Comparison of ENCODE assay signal across 20 mouse cellular contexts in the genomic region with DNA sequence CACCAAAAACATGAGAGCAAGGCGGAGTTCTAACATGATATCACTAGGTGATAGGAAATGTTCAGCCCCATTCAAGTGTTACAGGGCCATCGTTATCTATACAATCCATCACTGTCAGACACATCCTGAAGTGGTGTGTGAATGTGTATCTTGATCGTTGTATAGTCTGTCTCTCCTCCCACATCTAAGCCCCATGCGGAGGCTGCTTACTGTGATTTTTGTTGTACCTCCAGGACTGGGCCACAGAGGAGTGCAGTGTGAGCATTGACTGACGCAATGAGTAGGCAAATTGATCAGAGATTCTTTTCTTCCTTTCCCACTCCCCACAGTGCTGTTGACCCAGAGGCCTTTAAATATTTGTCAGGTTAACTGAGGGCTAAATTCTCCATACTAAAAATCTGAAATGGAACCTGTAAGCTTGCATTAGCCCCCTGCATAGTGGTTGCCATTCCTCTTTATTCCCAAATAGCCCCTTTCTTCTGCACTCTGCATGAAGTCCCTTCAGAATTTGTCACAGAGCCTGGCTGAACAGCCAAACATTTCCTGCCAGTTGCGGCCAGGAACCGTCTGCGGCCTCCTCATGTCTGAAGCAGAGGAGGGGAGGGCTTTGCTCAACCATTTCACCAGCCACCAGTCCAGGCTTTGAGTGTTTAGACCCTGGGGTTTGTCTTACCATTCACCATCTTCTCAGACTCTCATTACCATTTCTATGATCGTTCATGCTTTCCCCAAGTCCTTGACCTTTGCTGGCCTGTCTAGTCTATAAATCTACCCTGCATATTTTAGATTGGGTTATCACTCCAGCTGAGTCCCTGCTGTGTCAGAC.
DNase-seq lines count a peak whose midpoint lies in the region; ATAC-seq and TF ChIP-seq lines count a peak whose summit lies in the region.
"Had no signal": no experiment of that assay in that cellular context is flagged by ENCODE, and none has a peak within 500 bp of the region (broad histone marks: within the 10 kb centered on the region; RNA-seq: fewer than 3 reads in every experiment).

No protein-coding gene starts in this region.

- peak; percentile 47 for DNase-seq in neural tube, embryonic 11.5 days (ENCODE audit: low spot score)
- no peak for DNase-seq in forebrain, postnatal 0 days
- peak; percentile 39 for DNase-seq in mesoderm, embryonic 11.5 days (ENCODE audit: low read depth, low spot score)
- DNase-seq: adrenal gland, adult 8-10 months; cerebellum, postnatal 36 days; kidney, postnatal 10 days; layer of hippocampus, adult 9-11 months; liver, postnatal 0 days; thymus, postnatal 14 days had no signal

- no peaks in the 10 kb centered on the region for H3K36me3 ChIP-seq in neural tube, embryonic 11.5 days (ENCODE audit: control insufficient read depth, insufficient read depth, low read length)
- no peaks in the 10 kb centered on the region for H3K36me3 ChIP-seq in neural tube, embryonic 15.5 days
- no peaks in the 10 kb centered on the region for H3K36me3 ChIP-seq in forebrain, postnatal 0 days (ENCODE audit: insufficient read depth)
- H3K36me3 ChIP-seq in liver, embryonic 12.5 days, result no peaks in the 10 kb centered on the region
- no peaks in the 10 kb centered on the region for H3K36me3 ChIP-seq in intestine, postnatal 0 days (ENCODE audit: control insufficient read depth, insufficient read depth)
- H3K36me3 ChIP-seq: embryonic facial prominence, embryonic 15.5 days; heart, embryonic 15.5 days; limb, embryonic 13.5 days; stomach, embryonic 15.5 days had no signal

- no peaks in the 10 kb centered on the region for H3K9me3 ChIP-seq in neural tube, embryonic 11.5 days (ENCODE audit: control insufficient read depth, low read length)
- H3K9me3 ChIP-seq in neural tube, embryonic 15.5 days (replicated peaks), result no peaks in the 10 kb centered on the region
- H3K9me3 ChIP-seq in forebrain, postnatal 0 days (ENCODE audit: low read length), result no peaks in the 10 kb centered on the region
- H3K9me3 ChIP-seq in liver, embryonic 12.5 days (replicated peaks), result no peaks in the 10 kb centered on the region
- H3K9me3 ChIP-seq in intestine, postnatal 0 days (ENCODE audit: control insufficient read depth), result no peaks in the 10 kb centered on the region
- H3K9me3 ChIP-seq: embryonic facial prominence, embryonic 15.5 days; heart, embryonic 15.5 days; limb, embryonic 13.5 days; stomach, embryonic 15.5 days had no signal

- peaks cover 23% of the 10 kb centered on the region for H3K27me3 ChIP-seq in neural tube, embryonic 11.5 days (ENCODE audit: control insufficient read depth, insufficient read depth, low read length)
- H3K27me3 ChIP-seq in neural tube, embryonic 15.5 days (replicated peaks), result peaks cover 29% of the 10 kb centered on the region
- H3K27me3 ChIP-seq in forebrain, postnatal 0 days (ENCODE audit: insufficient read depth, low read length), result no peaks in the 10 kb centered on the region
- H3K27me3 ChIP-seq in liver, embryonic 12.5 days (replicated peaks), result no peaks in the 10 kb centered on the region
- no peaks in the 10 kb centered on the region for H3K27me3 ChIP-seq in intestine, postnatal 0 days (replicated peaks; ENCODE audit: control insufficient read depth, insufficient read depth, low read length)
- H3K27me3 ChIP-seq: embryonic facial prominence, embryonic 15.5 days; heart, embryonic 15.5 days; limb, embryonic 13.5 days; stomach, embryonic 15.5 days had no signal

- H3K4me1 ChIP-seq in neural tube, embryonic 11.5 days (ENCODE audit: control insufficient read depth, insufficient read depth, low read length), result no peaks in the 10 kb centered on the region
- H3K4me1 ChIP-seq in neural tube, embryonic 15.5 days, result peaks cover 11% of the 10 kb centered on the region
- no peaks in the 10 kb centered on the region for H3K4me1 ChIP-seq in forebrain, postnatal 0 days (ENCODE audit: insufficient read depth)
- no peaks in the 10 kb centered on the region for H3K4me1 ChIP-seq in liver, embryonic 12.5 days
- H3K4me1 ChIP-seq in intestine, postnatal 0 days (replicated peaks; ENCODE audit: control insufficient read depth, insufficient read depth, low read length), result no peaks in the 10 kb centered on the region
- H3K4me1 ChIP-seq: embryonic facial prominence, embryonic 15.5 days; heart, embryonic 15.5 days; limb, embryonic 13.5 days; stomach, embryonic 15.5 days had no signal

- no peak for TF ChIP-seq CTCF in forebrain, postnatal 0 days (IDR thresholded peaks at IDR 0.05; ENCODE audit: low read depth)
- no peak for TF ChIP-seq CTCF in intestine, postnatal 0 days (IDR thresholded peaks at IDR 0.05; ENCODE audit: low read depth)

- no peak overlapping the region for H3K9ac ChIP-seq in neural tube, embryonic 11.5 days (ENCODE audit: low read length)
- H3K9ac ChIP-seq in neural tube, embryonic 15.5 days (replicated peaks), result no peak overlapping the region
- H3K9ac ChIP-seq in forebrain, postnatal 0 days, result no peak overlapping the region
- H3K9ac ChIP-seq in liver, embryonic 12.5 days, result no peak overlapping the region
- no peak overlapping the region for H3K9ac ChIP-seq in intestine, postnatal 0 days (ENCODE audit: low read depth, low read length)
- H3K9ac ChIP-seq: embryonic facial prominence, embryonic 15.5 days; heart, embryonic 15.5 days; limb, embryonic 13.5 days; liver, postnatal 0 days; stomach, embryonic 15.5 days had no signal

- WGBS in neural tube, embryonic 11.5 days, result 39% methylated on average over 9 of the region's 9 CpGs
- WGBS in neural tube, embryonic 15.5 days, result 33% methylated on average over 9 of the region's 9 CpGs
- WGBS in forebrain, postnatal 0 days, result 35% methylated on average over 9 of the region's 9 CpGs
- WGBS in liver, embryonic 12.5 days (ENCODE audit: insufficient replicate concordance), result 58% methylated on average over 9 of the region's 9 CpGs
- 54% methylated on average over 9 of the region's 9 CpGs for WGBS in intestine, postnatal 0 days

- H3K4me2 ChIP-seq in neural tube, embryonic 11.5 days (ENCODE audit: low read depth), result no peak overlapping the region
- no peak overlapping the region for H3K4me2 ChIP-seq in neural tube, embryonic 15.5 days
- no peak overlapping the region for H3K4me2 ChIP-seq in forebrain, postnatal 0 days (ENCODE audit: low read depth)
- no peak overlapping the region for H3K4me2 ChIP-seq in liver, embryonic 12.5 days
- no peak overlapping the region for H3K4me2 ChIP-seq in intestine, postnatal 0 days (replicated peaks; ENCODE audit: low read depth)
- H3K4me2 ChIP-seq: embryonic facial prominence, embryonic 15.5 days; heart, embryonic 15.5 days; limb, embryonic 13.5 days; stomach, embryonic 15.5 days had no signal

- peak; percentile 74 for ATAC-seq in neural tube, embryonic 11.5 days (ENCODE audit: insufficient read depth, low FRiP score, low TSS enrichment)
- ATAC-seq in neural tube, embryonic 15.5 days (ENCODE audit: low FRiP score), result no peak
- peak; percentile 28; the same call in 1 of the 2 replicates for ATAC-seq in forebrain, postnatal 0 days
- no peak for ATAC-seq in liver, embryonic 12.5 days
- no peak for ATAC-seq in intestine, postnatal 0 days
- no peak for ATAC-seq in activated CD4-positive, CD25-positive, alpha-beta regulatory T cell, adult 4 months
- ATAC-seq: inflammation-experienced regulatory T-cells, adult 6 months; liver, postnatal 0 days had no signal

- no peak overlapping the region for H3K27ac ChIP-seq in neural tube, embryonic 11.5 days (ENCODE audit: low read depth, low read length)
- no peak overlapping the region for H3K27ac ChIP-seq in neural tube, embryonic 15.5 days (replicated peaks)
- H3K27ac ChIP-seq in forebrain, postnatal 0 days (ENCODE audit: low read depth, low read length), result no peak overlapping the region
- H3K27ac ChIP-seq in liver, embryonic 12.5 days, result no peak overlapping the region
- H3K27ac ChIP-seq in intestine, postnatal 0 days (ENCODE audit: low read depth, low read length), result no peak overlapping the region
- H3K27ac ChIP-seq: embryonic facial prominence, embryonic 15.5 days; heart, embryonic 15.5 days; limb, embryonic 13.5 days; macrophage; stomach, embryonic 15.5 days had no signal

- H3K4me3 ChIP-seq in neural tube, embryonic 11.5 days (ENCODE audit: low read depth, low read length), result no peak overlapping the region
- no peak overlapping the region for H3K4me3 ChIP-seq in neural tube, embryonic 15.5 days (replicated peaks)
- H3K4me3 ChIP-seq in forebrain, postnatal 0 days (ENCODE audit: low read depth, low read length), result no peak overlapping the region
- no peak overlapping the region for H3K4me3 ChIP-seq in liver, embryonic 12.5 days
- no peak overlapping the region for H3K4me3 ChIP-seq in intestine, postnatal 0 days (ENCODE audit: low read depth, low read length)
- H3K4me3 ChIP-seq: embryonic facial prominence, embryonic 15.5 days; heart, embryonic 15.5 days; limb, embryonic 13.5 days; myocyte; stomach, embryonic 15.5 days had no signal

Comparison
In these comparisons a context has a peak if more than half of its experiments do, and no peak if none do; other contexts are left out.
1. ATAC-seq: peak in neural tube, embryonic 11.5 days (single experiment) and forebrain, postnatal 0 days (single experiment); none in neural tube, embryonic 15.5 days (single experiment), liver, embryonic 12.5 days (single experiment), intestine, postnatal 0 days (single experiment) and activated CD4-positive, CD25-positive, alpha-beta regulatory T cell, adult 4 months (single experiment).